Mouse (Mus musculus) thymus, postnatal 4 days (tissue): ENCODE data around the gene Pilrb1.

Experiments
- DNase-seq: peaks from one replicate; pipeline ENCODE4 v3.0.0; 2021

The Pilrb1 gene

GRCm38 (mm10) chr5:137826421-137826820 lies 31.5 kb downstream of the Pilrb1 start:
- DNase-seq, result peak; percentile 12

GRCm38 (mm10) chr5:137825971-137826370 lies 31.9 kb downstream of the Pilrb1 start:
- no peak for DNase-seq

GRCm38 (mm10) chr5:137825030-137825429 lies 32.9 kb downstream of the Pilrb1 start:
- no peak for DNase-seq

- no peak for DNase-seq
Measured at GRCm38 (mm10) chr5:137823455-137824045, 34.4 kb downstream of the Pilrb1 start.

GRCm38 (mm10) chr5:137822602-137823001 lies 35.3 kb downstream of the Pilrb1 start:
- DNase-seq, result no peak

- DNase-seq, result no peak
Measured at GRCm38 (mm10) chr5:137822126-137822525, 35.8 kb downstream of the Pilrb1 start.

GRCm38 (mm10) chr5:137817466-137818222 lies 40.3 kb downstream of the Pilrb1 start:
- DNase-seq, result no peak

GRCm38 (mm10) chr5:137808316-137808715 lies 49.6 kb downstream of the Pilrb1 start:
- DNase-seq, result no peak

- DNase-seq, result no peak
Measured at GRCm38 (mm10) chr5:137806158-137806557, 51.7 kb downstream of the Pilrb1 start.
